Mouse (Mus musculus) ES-Bruce4 (cell line): ENCODE results near the gene Gm2a. TPM values are rescaled to one million over a fixed set of nuclear protein-coding genes. Genes with fewer than 3 reads are reported as not detected.
A peak's percentile ranks its signal among the peaks of the same experiment; 100 is the strongest.

Source experiments
- H3K27ac ChIP-seq: 2 replicates; pipeline ENCODE4 v1.5.1; 2012; ENCODE audit warnings: low read length, inconsistent platforms; ENCODE audit not compliant: insufficient read depth
- H3K27me3 ChIP-seq: 2 replicates; pipeline ENCODE4 v1.6.1; 2012; ENCODE audit warnings: mild to moderate bottlenecking, low read length, inconsistent platforms; ENCODE audit not compliant: control insufficient read depth, poor library complexity, insufficient read depth, severe bottlenecking
- H3K36me3 ChIP-seq: 2 replicates; pipeline ENCODE4 v1.6.1; 2012; ENCODE audit warnings: inconsistent platforms, mild to moderate bottlenecking, low read length, moderate library complexity; ENCODE audit not compliant: control insufficient read depth, poor library complexity, insufficient read depth, severe bottlenecking
- H3K4me1 ChIP-seq: one replicate; pipeline ENCODE4 v1.8.1; 2011; ENCODE audit warnings: low read length; ENCODE audit not compliant: control insufficient read depth, insufficient read depth
- H3K4me3 ChIP-seq: 2 replicates; pipeline ENCODE4 v1.5.1; 2011; ENCODE audit warnings: low read depth, mild to moderate bottlenecking, low read length
- H3K9ac ChIP-seq: 2 replicates; pipeline ENCODE4 v1.6.1; 2012; ENCODE audit warnings: low read depth, mild to moderate bottlenecking, inconsistent platforms; ENCODE audit not compliant: poor library complexity, severe bottlenecking
- H3K9me3 ChIP-seq: replicated peaks from 2 replicates; pipeline ENCODE4 v1.6.1; 2012; ENCODE audit warnings: mild to moderate bottlenecking, low read length, inconsistent platforms; ENCODE audit not compliant: control insufficient read depth, poor library complexity, insufficient read depth, severe bottlenecking
- CTCF ChIP-seq: IDR thresholded peaks from one replicate; pipeline ENCODE4 v1.8.1; 2011; ENCODE audit warnings: low read depth, low read length
- EP300 ChIP-seq: IDR thresholded peaks from 2 replicates; pipeline ENCODE4 v1.6.1; 2011; ENCODE audit warnings: low read depth, low read length; ENCODE audit not compliant: insufficient read depth
- POLR2A ChIP-seq: IDR thresholded peaks from one replicate; pipeline ENCODE4 v1.8.1; 2011; ENCODE audit warnings: low read length; ENCODE audit not compliant: insufficient read depth
- polyA plus RNA-seq: library from polyadenylated mRNA; stranded (reverse); fragments of >200 nt; gene quantifications from 2 replicates; pipeline ENCODE4 v1.2.4, GENCODE M21; 2011; ENCODE audit warnings: low read depth; ENCODE audit not compliant: missing spikeins, insufficient read depth, insufficient read length

The Gm2a gene
- polyA plus RNA-seq, 1 experiment, result 24.7 TPM

- no peak overlapping the region for H3K27ac ChIP-seq
- TF ChIP-seq EP300, result no peak
- no peak for TF ChIP-seq CTCF
- no peak for TF ChIP-seq POLR2A
- H3K4me3 ChIP-seq, result no peak overlapping the region
- H3K27me3 ChIP-seq, result no peaks in the 10 kb centered on the region
- peaks cover 8% of the 10 kb centered on the region for H3K4me1 ChIP-seq
- no peaks in the 10 kb centered on the region for H3K36me3 ChIP-seq
- H3K9me3 ChIP-seq, result no peaks in the 10 kb centered on the region
- H3K9ac ChIP-seq, result no peak overlapping the region
Observed at GRCm38 (mm10) chr11:55128411-55128810, 30.5 kb downstream of the Gm2a start.

GRCm38 (mm10) chr11:55131077-55131742, 33.3 kb downstream of the Gm2a start:
- TF ChIP-seq EP300, result no peak; the same call in 1 of the 2 replicates
- TF ChIP-seq POLR2A, result no peak
- no peak for TF ChIP-seq CTCF
- H3K36me3 ChIP-seq, result no peaks in the 10 kb centered on the region
- H3K27me3 ChIP-seq, result no peaks in the 10 kb centered on the region
- peaks cover 8% of the 10 kb centered on the region for H3K4me1 ChIP-seq
- H3K4me3 ChIP-seq, result no peak overlapping the region
- H3K9ac ChIP-seq, result no peak overlapping the region
- no peaks in the 10 kb centered on the region for H3K9me3 ChIP-seq
- H3K27ac ChIP-seq, result peak overlapping the region; percentile 40; the same call in 1 of the 2 replicates

- H3K9ac ChIP-seq, result no peak overlapping the region
- no peaks in the 10 kb centered on the region for H3K27me3 ChIP-seq
- no peaks in the 10 kb centered on the region for H3K36me3 ChIP-seq
Observed at GRCm38 (mm10) chr11:55131946-55132345, 34.0 kb downstream of the Gm2a start.

DNA sequence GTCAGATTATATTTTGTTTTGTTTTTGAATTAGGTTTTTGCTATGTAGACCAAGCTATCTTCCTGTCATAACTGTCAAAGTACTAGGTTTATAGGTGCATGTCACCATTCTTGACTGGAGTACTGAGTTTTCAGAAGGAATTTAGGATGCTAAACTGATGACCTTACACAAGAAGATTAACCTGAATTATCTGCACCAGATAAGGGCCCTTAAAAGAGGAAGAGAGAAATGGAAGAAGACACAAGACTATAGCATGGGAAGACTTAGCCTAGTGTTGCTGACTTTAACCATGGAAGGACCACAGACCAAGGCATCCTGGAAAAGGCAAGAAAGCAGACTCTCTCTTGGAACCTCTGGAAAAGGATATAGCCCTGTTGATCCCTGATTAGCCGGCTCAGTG, 35.3 kb downstream of the Gm2a start:
- Histone ChIP-seq H3K9ac (no peak overlapping the region), H3K27ac (no peak overlapping the region), H3K9me3 (no peaks in the 10 kb centered on the region), H3K4me1 (peaks cover 10% of the 10 kb centered on the region), H3K4me3 (no peak overlapping the region), H3K27me3 (no peaks in the 10 kb centered on the region), H3K36me3 (no peaks in the 10 kb centered on the region)
- TF ChIP-seq POLR2A, result no peak

More at GRCm38 (mm10) chr11:55131946-55132345, 34.0 kb downstream of the Gm2a start:
- H3K4me3 ChIP-seq, result no peak overlapping the region
- no peak overlapping the region for H3K27ac ChIP-seq
- no peaks in the 10 kb centered on the region for H3K9me3 ChIP-seq
- H3K4me1 ChIP-seq, result peaks cover 8% of the 10 kb centered on the region
- no peak for TF ChIP-seq POLR2A
- no peak for TF ChIP-seq EP300
- TF ChIP-seq CTCF, result no peak

GRCm38 (mm10) chr11:55134407-55134806, 36.5 kb downstream of the Gm2a start:
- no peaks in the 10 kb centered on the region for H3K36me3 ChIP-seq
- no peak overlapping the region for H3K27ac ChIP-seq
- H3K9ac ChIP-seq, result no peak overlapping the region
- no peak overlapping the region for H3K4me3 ChIP-seq
- no peak for TF ChIP-seq EP300
- TF ChIP-seq POLR2A, result no peak
- TF ChIP-seq CTCF, result no peak
- H3K4me1 ChIP-seq, result peaks cover 10% of the 10 kb centered on the region
- no peaks in the 10 kb centered on the region for H3K27me3 ChIP-seq
- no peaks in the 10 kb centered on the region for H3K9me3 ChIP-seq

- no peak overlapping the region for H3K9ac ChIP-seq
- no peak overlapping the region for H3K27ac ChIP-seq
- peaks cover 10% of the 10 kb centered on the region for H3K4me1 ChIP-seq
- no peaks in the 10 kb centered on the region for H3K9me3 ChIP-seq
- H3K36me3 ChIP-seq, result no peaks in the 10 kb centered on the region
- no peak for TF ChIP-seq EP300
- TF ChIP-seq CTCF, result no peak
- no peak for TF ChIP-seq POLR2A
- no peaks in the 10 kb centered on the region for H3K27me3 ChIP-seq
- H3K4me3 ChIP-seq, result no peak overlapping the region
Observed at GRCm38 (mm10) chr11:55134871-55135270, 37.0 kb downstream of the Gm2a start.
